Mouse (Mus musculus): ENCODE results near the gene Olfr418. TPM values are rescaled to one million over a fixed set of nuclear protein-coding genes. Genes with fewer than 3 reads are reported as not detected.

Gene Olfr418
- polyA plus RNA-seq (2012; rRNA removed), result not detected in 2 replicates

DNA sequence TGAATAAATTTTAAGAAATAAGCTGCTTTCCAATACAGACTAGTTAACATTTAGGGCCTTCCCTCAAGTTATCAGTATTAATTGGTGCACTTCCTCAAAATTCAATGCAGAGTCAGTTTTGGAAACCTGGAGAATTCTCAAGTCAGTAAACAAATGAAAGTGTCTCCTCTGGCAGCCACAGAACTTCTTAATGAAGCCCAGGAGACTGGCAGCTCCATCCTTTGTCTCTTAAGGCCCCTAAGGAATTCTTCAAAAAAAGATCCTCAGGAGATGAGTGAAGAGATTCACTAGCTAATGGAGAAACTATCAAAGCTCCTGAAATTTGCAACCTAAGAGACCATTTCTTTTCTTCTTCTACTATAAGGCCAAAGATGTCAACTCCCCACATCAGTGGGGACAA lies at the start of gene Olfr418:
Olfr418 (plus strand) TSS at position 301 of the 400 bp plus-strand sequence.

GRCm38 (mm10) chr1:173227081-173227480 lies 38.7 kb upstream of the Olfr418 start, which contains the start of gene Fcer1a:
Fcer1a (minus strand) TSS chr1:173227214.

GRCm38 (mm10) chr1:173277677-173278076 lies 11.9 kb downstream of the Olfr418 start, which contains the start of gene Mptx2:
Mptx2 (minus strand) TSS chr1:173277777.

Other genes with a start within 250 kb of the Olfr418 start
- not detected in 2 replicates for gene Olfr1408, start 128.6 kb upstream of the Olfr418 start, polyA plus RNA-seq (2012; rRNA removed)
- gene Olfr1406, start 75.4 kb upstream of the Olfr418 start, polyA plus RNA-seq (2012; rRNA removed), result not detected in 2 replicates
- not detected in 2 replicates for gene Olfr218, start 68.2 kb upstream of the Olfr418 start, polyA plus RNA-seq (2012; rRNA removed)
- gene Olfr1404, start 53.6 kb upstream of the Olfr418 start, polyA plus RNA-seq (2012; rRNA removed), result not detected in 2 replicates
- gene Fcer1a, start 38.8 kb upstream of the Olfr418 start, polyA plus RNA-seq (2012; rRNA removed), result 0.16 TPM in 1 of 2 replicates, not detected in the other
- not detected in 2 replicates for gene Mptx2, start 11.8 kb downstream of the Olfr418 start, polyA plus RNA-seq (2012; rRNA removed)
- gene Ackr1, start 67.7 kb downstream of the Olfr418 start, polyA plus RNA-seq (2012; rRNA removed), result 10.6 and 11.5 TPM in 2 replicates
- gene Aim2, start 84.9 kb downstream of the Olfr418 start, polyA plus RNA-seq (2012; rRNA removed), result 0.44 and 0.82 TPM in 2 replicates
- gene Cadm3, start 101.7 kb downstream of the Olfr418 start, polyA plus RNA-seq (2012; rRNA removed), result 6.8 and 9.4 TPM in 2 replicates
- 0.69 and 0.85 TPM in 2 replicates for gene Ifi206, start 225.0 kb downstream of the Olfr418 start, polyA plus RNA-seq (2012; rRNA removed)

Data from ovary, adult 2 months (tissue).